Mouse (Mus musculus): Measurements from ENCODE around the gene Nabp1. TPM values are rescaled to one million over a fixed set of nuclear protein-coding genes. Genes with fewer than 3 reads are reported as not detected.
"Not testable (repeated sequence)": the region's sequence is repeated elsewhere in the genome, so short reads cannot be mapped to it uniquely, and the experiment has no call there.

Gene Nabp1
- total and polyA plus RNA-seq, 2 experiments from 2014 or later, result 6.3 to 7.5 TPM

DNA sequence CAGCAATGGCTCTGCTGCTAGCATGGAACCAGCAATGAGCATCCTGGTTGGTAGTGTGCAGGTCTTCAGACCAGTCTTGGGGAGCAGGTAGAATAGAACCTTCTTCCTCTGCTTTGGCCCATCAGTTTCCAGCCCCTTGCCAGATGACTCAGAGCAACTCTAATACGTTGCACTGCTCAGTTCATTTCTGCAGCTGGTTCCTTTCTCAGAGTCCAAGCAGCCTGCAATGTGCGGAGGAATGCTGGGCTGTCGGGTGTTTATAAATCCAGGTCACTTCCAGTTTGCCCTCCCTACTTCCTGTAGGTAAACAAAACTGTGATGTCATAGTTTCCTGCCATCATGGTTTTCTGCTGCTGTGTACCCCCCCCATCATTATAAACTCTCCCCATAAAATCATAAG, 21.0 kb downstream of the Nabp1 start:
- Histone ChIP-seq H3K9ac (no peak overlapping the region), H3K27ac (ENCODE audit: low read depth, low read length) (no peak overlapping the region), H3K27me3 (ENCODE audit: insufficient read depth, low read length) (no peaks in the 10 kb centered on the region), H3K4me3 (ENCODE audit: low read depth, low read length) (no peak overlapping the region), H3K36me3 (ENCODE audit: insufficient read depth) (no peaks in the 10 kb centered on the region), H3K9me3 (ENCODE audit: low read length) (no peaks in the 10 kb centered on the region), H3K4me1 (ENCODE audit: insufficient read depth) (no peaks in the 10 kb centered on the region), H3K4me2 (ENCODE audit: low read depth) (no peak overlapping the region)
- 83% methylated on average over 3 of the region's 3 CpGs for WGBS
- TF ChIP-seq CTCF (IDR thresholded peaks at IDR 0.05; ENCODE audit: low read depth), result no peak
- ATAC-seq (no peak), DNase-seq (no peak)

DNA sequence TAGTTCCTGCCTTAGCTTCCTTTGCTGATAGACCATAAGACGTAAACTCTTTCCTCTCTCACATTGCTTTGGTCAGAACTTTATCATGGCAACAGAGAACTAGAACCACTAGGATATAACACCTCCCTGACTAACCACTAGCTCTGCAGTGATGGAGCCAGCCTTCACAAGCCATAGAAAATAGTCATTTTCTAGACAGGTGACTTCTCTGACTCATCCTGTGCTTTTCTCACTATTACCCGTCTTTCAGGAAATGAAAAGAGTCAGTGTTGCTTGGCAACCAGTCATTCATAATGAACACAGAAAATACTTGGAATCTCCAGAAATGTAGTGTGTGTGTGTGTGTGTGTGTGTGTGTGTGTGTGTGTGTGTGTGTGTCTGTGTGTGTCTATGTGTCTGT, 29.4 kb downstream of the Nabp1 start:
- Histone ChIP-seq H3K4me3 (ENCODE audit: low read depth, low read length) (no peak overlapping the region), H3K36me3 (ENCODE audit: insufficient read depth) (no peaks in the 10 kb centered on the region), H3K9ac (no peak overlapping the region), H3K9me3 (ENCODE audit: low read length) (no peaks in the 10 kb centered on the region), H3K27me3 (ENCODE audit: insufficient read depth, low read length) (no peaks in the 10 kb centered on the region), H3K27ac (ENCODE audit: low read depth, low read length) (no peak overlapping the region), H3K4me2 (ENCODE audit: low read depth) (no peak overlapping the region), H3K4me1 (ENCODE audit: insufficient read depth) (no peaks in the 10 kb centered on the region)
- ATAC-seq (peak; percentile 69; the same call in 1 of the 2 replicates), DNase-seq (no peak)
- no peak for TF ChIP-seq CTCF (IDR thresholded peaks at IDR 0.05; ENCODE audit: low read depth)
- WGBS, result 50% methylated on average over 2 of the region's 2 CpGs

DNA sequence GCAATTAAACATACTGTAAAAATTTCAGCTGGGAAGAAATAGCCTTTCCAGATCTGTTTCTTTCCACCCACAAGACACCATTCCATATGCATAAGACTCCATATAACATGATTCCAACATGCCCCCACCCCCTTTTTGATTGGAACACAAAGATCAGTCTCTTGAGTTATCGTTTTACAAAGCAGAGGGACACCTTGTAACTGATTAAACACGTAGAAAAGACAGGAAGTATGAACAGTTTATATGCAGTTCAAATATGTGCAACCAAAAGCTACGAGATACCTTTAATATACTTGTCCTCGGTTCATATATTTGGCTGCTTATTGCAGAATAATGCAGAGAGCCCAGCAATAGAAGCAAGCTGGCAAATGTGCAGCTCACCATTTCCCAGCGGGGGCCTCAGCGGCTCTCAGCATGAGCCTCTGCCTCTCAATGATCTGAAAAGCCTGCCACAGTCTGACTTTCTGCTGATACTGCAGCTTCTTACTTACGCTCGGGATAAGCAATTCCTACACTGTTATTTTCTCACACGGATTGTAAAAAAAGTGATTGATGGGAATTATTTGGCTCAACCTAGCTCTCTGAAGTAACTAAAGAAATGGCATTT, 32.3 kb downstream of the Nabp1 start:
- H3K9ac ChIP-seq, result no peak overlapping the region
- peak; percentile 84 for ATAC-seq
- TF ChIP-seq CTCF (IDR thresholded peaks at IDR 0.05; ENCODE audit: low read depth), result peak; percentile 48
- no peak overlapping the region for H3K4me3 ChIP-seq (ENCODE audit: low read depth, low read length)
- 16% methylated on average over 9 of the region's 9 CpGs for WGBS
- H3K4me1 ChIP-seq (ENCODE audit: insufficient read depth), result no peaks in the 10 kb centered on the region
- no peak overlapping the region for H3K4me2 ChIP-seq (ENCODE audit: low read depth)
- H3K9me3 ChIP-seq (ENCODE audit: low read length), result no peaks in the 10 kb centered on the region
- peak; percentile 75 for DNase-seq
- H3K36me3 ChIP-seq (ENCODE audit: insufficient read depth), result no peaks in the 10 kb centered on the region
- H3K27me3 ChIP-seq (ENCODE audit: insufficient read depth, low read length), result no peaks in the 10 kb centered on the region
- no peak overlapping the region for H3K27ac ChIP-seq (ENCODE audit: low read depth, low read length)

DNA sequence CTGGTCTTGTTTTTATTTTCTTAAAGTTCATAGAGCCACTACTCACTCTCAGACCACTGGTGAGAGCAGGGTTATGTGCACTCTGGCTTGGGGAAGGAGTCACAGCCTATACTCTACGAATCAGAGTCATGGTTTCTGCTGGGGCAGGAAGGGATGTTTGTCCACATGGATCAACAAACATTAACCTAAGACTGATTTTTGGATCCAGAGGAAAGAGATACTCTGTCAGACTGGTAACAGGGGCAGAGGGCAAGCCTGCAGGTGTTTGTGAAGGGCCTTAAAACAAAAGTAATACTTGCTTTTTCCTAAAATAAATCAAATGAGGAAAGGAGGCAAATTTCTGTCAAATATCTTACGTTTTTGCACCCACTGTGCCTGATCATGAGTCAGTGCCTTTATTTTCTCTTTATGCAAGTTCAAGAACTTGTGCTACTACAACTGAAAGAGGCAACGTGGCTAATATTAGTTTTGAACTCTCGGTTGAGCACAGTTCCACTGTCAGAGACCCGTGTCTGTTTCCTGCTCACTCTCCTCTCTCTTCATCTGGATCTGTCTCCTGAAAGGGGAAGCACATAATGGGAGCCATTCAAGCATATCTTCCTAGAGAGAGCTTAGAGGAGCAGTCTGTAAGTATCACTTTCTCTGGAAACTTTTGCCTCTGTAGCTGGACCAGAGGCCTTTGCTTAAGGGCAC, 32.9 kb downstream of the Nabp1 start:
- no peak overlapping the region for H3K9ac ChIP-seq
- no peaks in the 10 kb centered on the region for H3K4me1 ChIP-seq (ENCODE audit: insufficient read depth)
- H3K36me3 ChIP-seq (ENCODE audit: insufficient read depth), result no peaks in the 10 kb centered on the region
- no peaks in the 10 kb centered on the region for H3K9me3 ChIP-seq (ENCODE audit: low read length)
- H3K4me3 ChIP-seq (ENCODE audit: low read depth, low read length), result no peak overlapping the region
- no peak for TF ChIP-seq CTCF (IDR thresholded peaks at IDR 0.05; ENCODE audit: low read depth)
- DNase-seq (no peak), ATAC-seq (no peak)
- WGBS, result 55% methylated on average over 5 of the region's 5 CpGs
- no peak overlapping the region for H3K4me2 ChIP-seq (ENCODE audit: low read depth)
- no peak overlapping the region for H3K27ac ChIP-seq (ENCODE audit: low read depth, low read length)
- H3K27me3 ChIP-seq (ENCODE audit: insufficient read depth, low read length), result no peaks in the 10 kb centered on the region

DNA sequence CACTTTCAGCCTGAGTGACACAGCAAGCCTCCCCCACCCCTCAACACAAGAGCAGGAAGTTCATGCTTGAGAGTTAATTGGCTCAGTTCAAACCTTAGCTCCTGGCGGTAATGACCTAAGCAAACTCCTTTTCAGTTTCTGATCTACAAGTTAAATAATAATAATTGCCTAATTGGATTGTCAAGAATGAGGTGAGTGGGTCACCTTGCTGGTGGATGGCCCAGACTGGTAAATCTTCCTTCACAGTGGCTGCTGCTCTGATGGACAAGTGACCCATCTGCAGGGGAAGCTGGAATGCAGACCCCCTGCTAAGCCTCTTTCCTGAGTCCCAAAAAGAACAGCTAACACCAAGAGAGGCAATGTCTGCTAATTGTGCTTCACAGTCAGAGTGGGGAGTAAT, 48.5 kb downstream of the Nabp1 start:
- Histone ChIP-seq H3K4me2 (ENCODE audit: low read depth) (no peak overlapping the region), H3K27ac (ENCODE audit: low read depth, low read length) (no peak overlapping the region), H3K9me3 (ENCODE audit: low read length) (no peaks in the 10 kb centered on the region), H3K4me1 (ENCODE audit: insufficient read depth) (no peaks in the 10 kb centered on the region), H3K27me3 (ENCODE audit: insufficient read depth, low read length) (no peaks in the 10 kb centered on the region), H3K36me3 (ENCODE audit: insufficient read depth) (no peaks in the 10 kb centered on the region), H3K9ac (no peak overlapping the region), H3K4me3 (ENCODE audit: low read depth, low read length) (no peak overlapping the region)
- TF ChIP-seq CTCF (IDR thresholded peaks at IDR 0.05; ENCODE audit: low read depth), result no peak
- no peak for DNase-seq
- ATAC-seq, result no peak
- WGBS, result 3% methylated on average over 1 of the region's 1 CpGs

DNA sequence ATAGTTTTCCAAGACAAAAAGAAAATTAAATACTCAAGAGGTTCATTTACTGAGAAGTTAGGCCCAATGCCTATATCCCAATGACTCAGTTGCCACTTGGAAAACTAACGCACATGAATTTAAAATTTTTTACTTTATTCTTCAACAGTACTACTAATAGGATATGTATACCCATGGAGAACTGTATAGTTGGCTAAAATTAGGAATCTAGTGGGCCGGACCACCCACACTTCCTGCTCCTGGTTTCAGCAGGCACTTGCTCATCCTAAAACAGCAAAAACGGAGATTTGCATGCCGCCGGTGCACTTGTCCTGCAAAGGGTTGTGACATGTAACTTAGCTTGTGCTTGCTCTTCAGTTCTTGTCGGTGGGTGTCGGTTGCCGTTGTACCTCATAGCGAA, 51.9 kb downstream of the Nabp1 start:
- Histone ChIP-seq H3K36me3 (ENCODE audit: insufficient read depth) (no peaks in the 10 kb centered on the region), H3K27ac (ENCODE audit: low read depth, low read length) (no peak overlapping the region), H3K4me2 (ENCODE audit: low read depth) (no peak overlapping the region), H3K9ac (no peak overlapping the region), H3K4me1 (ENCODE audit: insufficient read depth) (no peaks in the 10 kb centered on the region), H3K27me3 (ENCODE audit: insufficient read depth, low read length) (no peaks in the 10 kb centered on the region), H3K4me3 (ENCODE audit: low read depth, low read length) (no peak overlapping the region), H3K9me3 (ENCODE audit: low read length) (no peaks in the 10 kb centered on the region)
- ATAC-seq (no peak), DNase-seq (no peak)
- TF ChIP-seq CTCF (IDR thresholded peaks at IDR 0.05; ENCODE audit: low read depth), result no peak
- WGBS, result 96% methylated on average over 9 of the region's 9 CpGs

DNA sequence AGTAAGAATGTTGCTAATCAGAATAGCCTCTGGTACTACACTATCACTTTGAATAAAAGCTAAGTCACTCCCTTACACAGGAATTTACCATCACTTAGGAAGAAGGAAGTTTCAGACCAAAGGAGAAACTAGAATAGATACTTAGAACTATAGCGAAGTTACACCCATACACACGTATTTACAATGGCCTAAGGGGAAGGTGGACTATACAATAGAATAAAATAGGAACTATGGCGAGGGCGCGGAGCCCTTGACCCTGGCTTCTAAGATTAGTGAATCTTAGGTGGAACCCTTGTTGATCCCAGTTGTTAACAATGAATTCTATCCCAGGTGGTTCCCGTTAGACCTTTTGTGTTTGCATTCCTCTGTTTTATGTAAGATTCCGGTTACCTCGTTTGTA, 57.2 kb downstream of the Nabp1 start:
- not testable (repeated sequence) for ATAC-seq
- 91% methylated on average over 8 of the region's 8 CpGs for WGBS

More for the DNA sequence above, 57.2 kb downstream of the Nabp1 start:
- not testable (repeated sequence) for DNase-seq; H3K4me1 ChIP-seq (ENCODE audit: insufficient read depth); H3K27me3 ChIP-seq (ENCODE audit: insufficient read depth, low read length); H3K36me3 ChIP-seq (ENCODE audit: insufficient read depth); H3K4me2 ChIP-seq (ENCODE audit: low read depth); H3K27ac ChIP-seq (ENCODE audit: low read depth, low read length); H3K4me3 ChIP-seq (ENCODE audit: low read depth, low read length); H3K9ac ChIP-seq; H3K9me3 ChIP-seq (ENCODE audit: low read length)
